Mouse (Mus musculus) CH12.LX (cell line): ENCODE data around the gene Dirc2. TPM values are rescaled to one million over a fixed set of nuclear protein-coding genes. Genes with fewer than 3 reads are reported as not detected.

Experiments used
- DNase-seq: peaks from one replicate; pipeline ENCODE4 v3.0.0-alpha.2; 2013; ENCODE audit errors: extremely low read depth
- H3K27ac ChIP-seq: 2 replicates; pipeline ENCODE4 v1.5.1; 2012; ENCODE audit warnings: low read depth, mild to moderate bottlenecking, control low read depth, moderate library complexity; ENCODE audit not compliant: insufficient read depth
- H3K27me3 ChIP-seq: replicated peaks from 2 replicates; pipeline ENCODE3; 2012; ENCODE audit warnings: inconsistent platforms
- H3K36me3 ChIP-seq, 2 experiments: replicated peaks in 1 of 2; 2 replicates each; pipeline versions ENCODE3 to v1.6.1; 2012; ENCODE audit warnings: inconsistent platforms in 1 of 2, low read length in 1 of 2, mild to moderate bottlenecking in 1 of 2, mixed read lengths in 1 of 2, moderate library complexity in 1 of 2; ENCODE audit not compliant: control insufficient read depth in 1 of 2, insufficient read depth in 1 of 2
- H3K4me1 ChIP-seq, 2 experiments: 2 replicates each; pipeline ENCODE4 v1.6.1; 2012; ENCODE audit warnings: inconsistent platforms in 1 of 2, moderate library complexity in 1 of 2; ENCODE audit not compliant: insufficient read depth in 2 of 2, control insufficient read depth in 1 of 2
- H3K4me2 ChIP-seq: 2 replicates; pipeline ENCODE4 v1.6.1; 2012; ENCODE audit warnings: low read depth, mild to moderate bottlenecking, control low read depth; ENCODE audit not compliant: poor library complexity, insufficient read depth, severe bottlenecking
- H3K4me3 ChIP-seq, 3 experiments: fragments of 150-350 bp in 1 of 3; sonication (generic) in 1 of 3; replicated peaks in 1 of 3; 2 replicates each; pipeline versions ENCODE3 to v1.5.1; 2011 to 2012; ENCODE audit warnings: low read depth in 2 of 3, low read length in 2 of 3, mild to moderate bottlenecking in 2 of 3, moderate library complexity in 2 of 3, control low read depth in 1 of 3, improper control_type of control experiment in 1 of 3, inconsistent platforms in 1 of 3, mixed read lengths in 1 of 3; ENCODE audit not compliant: poor library complexity in 1 of 3
- H3K79me2 ChIP-seq: replicated peaks from 2 replicates; pipeline ENCODE4 v1.6.1; 2012; ENCODE audit warnings: mild to moderate bottlenecking, moderate library complexity; ENCODE audit not compliant: control insufficient read depth, poor library complexity, insufficient read depth, severe bottlenecking; ENCODE audit errors: extremely low read depth
- H3K9ac ChIP-seq: 2 replicates; pipeline ENCODE4 v1.6.1; 2012; ENCODE audit warnings: low read depth, mild to moderate bottlenecking, control low read depth, moderate library complexity; ENCODE audit not compliant: insufficient read depth
- H3K9me3 ChIP-seq: replicated peaks from 2 replicates; pipeline ENCODE3; 2012; ENCODE audit warnings: low read length, inconsistent platforms, mixed read lengths
- BHLHE40 ChIP-seq: IDR thresholded peaks from 2 replicates; pipeline ENCODE4 v1.6.1; 2011; ENCODE audit warnings: mild to moderate bottlenecking, low read depth, low read length, improper control_type of control experiment
- E2F4 ChIP-seq: IDR thresholded peaks from 2 replicates; pipeline ENCODE4 v1.6.1; 2011; ENCODE audit warnings: low read depth, low read length, improper control_type of control experiment; ENCODE audit not compliant: insufficient replicate concordance
- ELF1 ChIP-seq: IDR thresholded peaks from 2 replicates; pipeline ENCODE4 v1.6.1; 2014; ENCODE audit warnings: low read depth, mild to moderate bottlenecking, inconsistent platforms, low read length, improper control_type of control experiment
- ETS1 ChIP-seq: conservative IDR thresholded peaks from 2 replicates; pipeline ENCODE4 v1.6.1; 2012; ENCODE audit warnings: low read depth, mild to moderate bottlenecking, inconsistent platforms, low read length, improper control_type of control experiment, moderate library complexity
- HCFC1 ChIP-seq: IDR thresholded peaks from 2 replicates; pipeline ENCODE4 v1.6.1; 2012; ENCODE audit warnings: low read depth, mild to moderate bottlenecking, inconsistent platforms, low read length, improper control_type of control experiment
- IRF4 ChIP-seq: IDR thresholded peaks from 2 replicates; pipeline ENCODE4 v1.6.1; 2014; ENCODE audit warnings: low read depth, mild to moderate bottlenecking, inconsistent platforms, low read length, improper control_type of control experiment
- JUN ChIP-seq: IDR thresholded peaks from 2 replicates; pipeline ENCODE4 v1.6.1; 2011; ENCODE audit warnings: low read depth, mild to moderate bottlenecking, low read length, improper control_type of control experiment, moderate library complexity; ENCODE audit not compliant: insufficient read depth
- KAT2A ChIP-seq: IDR thresholded peaks from 2 replicates; pipeline ENCODE4 v1.6.1; 2012; ENCODE audit warnings: low read length, improper control_type of control experiment, inconsistent platforms; ENCODE audit not compliant: insufficient replicate concordance
- MAFK ChIP-seq: IDR thresholded peaks from 2 replicates; pipeline ENCODE4 v1.6.1; 2011; ENCODE audit warnings: low read length, improper control_type of control experiment; ENCODE audit not compliant: insufficient replicate concordance
- MAZ ChIP-seq: IDR thresholded peaks from 2 replicates; pipeline ENCODE4 v1.6.1; 2012; ENCODE audit warnings: low read depth, mild to moderate bottlenecking, inconsistent platforms, low read length, improper control_type of control experiment, moderate library complexity
- MEF2A ChIP-seq: IDR thresholded peaks from 2 replicates; pipeline ENCODE4 v1.6.1; 2014; ENCODE audit warnings: low read depth, mild to moderate bottlenecking, inconsistent platforms, low read length, improper control_type of control experiment, borderline replicate concordance
- MXI1 ChIP-seq: IDR thresholded peaks from 2 replicates; pipeline ENCODE4 v1.6.1; 2011; ENCODE audit warnings: mild to moderate bottlenecking, low read depth, low read length, improper control_type of control experiment
- MYC ChIP-seq: IDR thresholded peaks from 2 replicates; pipeline ENCODE4 v1.6.1; 2011; ENCODE audit warnings: low read depth, mild to moderate bottlenecking, improper control_type of control experiment, low read length
- NELFE ChIP-seq: IDR thresholded peaks from 2 replicates; pipeline ENCODE4 v1.6.1; 2011; ENCODE audit warnings: low read depth, low read length, improper control_type of control experiment
- PAX5 ChIP-seq: IDR thresholded peaks from 2 replicates; pipeline ENCODE4 v1.6.1; 2012; ENCODE audit warnings: low read length, inconsistent platforms, mixed read lengths
- POLR2A ChIP-seq: IDR thresholded peaks from 2 replicates; pipeline ENCODE4 v1.6.1; 2011; ENCODE audit warnings: low read depth, mild to moderate bottlenecking, improper control_type of control experiment, low read length
- POLR2AphosphoS2 ChIP-seq: IDR thresholded peaks from 2 replicates; pipeline ENCODE4 v1.6.1; 2011; ENCODE audit warnings: low read depth, low read length, improper control_type of control experiment
- SIN3A ChIP-seq: IDR thresholded peaks from 2 replicates; pipeline ENCODE4 v1.6.1; 2012; ENCODE audit warnings: low read length, improper control_type of control experiment, inconsistent platforms
- TBP ChIP-seq: conservative IDR thresholded peaks from 2 replicates; pipeline ENCODE4 v1.6.1; 2011; ENCODE audit warnings: low read depth, low read length, improper control_type of control experiment
- TCF12 ChIP-seq: IDR thresholded peaks from 2 replicates; pipeline ENCODE4 v1.6.1; 2014; ENCODE audit warnings: low read depth, mild to moderate bottlenecking, inconsistent platforms, low read length, improper control_type of control experiment
- USF1 ChIP-seq: IDR thresholded peaks from 2 replicates; pipeline ENCODE4 v1.6.1; 2014; ENCODE audit warnings: low read depth, mild to moderate bottlenecking, inconsistent platforms, low read length, improper control_type of control experiment
- USF2 ChIP-seq: conservative IDR thresholded peaks from 2 replicates; pipeline ENCODE4 v1.6.1; 2011; ENCODE audit warnings: low read depth, low read length, improper control_type of control experiment
- ZC3H11A ChIP-seq: IDR thresholded peaks from 2 replicates; pipeline ENCODE4 v1.6.1; 2012; ENCODE audit warnings: low read depth, mild to moderate bottlenecking, inconsistent platforms, low read length, improper control_type of control experiment
- ZKSCAN1 ChIP-seq: IDR thresholded peaks from 2 replicates; pipeline ENCODE4 v1.6.1; 2012; ENCODE audit warnings: low read depth, inconsistent platforms, low read length, improper control_type of control experiment, borderline replicate concordance
- ZNF384 ChIP-seq: IDR thresholded peaks from 2 replicates; pipeline ENCODE4 v1.6.1; 2012; ENCODE audit warnings: low read depth, low read length, improper control_type of control experiment, inconsistent platforms
- dilution Hi-C: fragments of 300-500 bp; cut with MboI; formaldehyde crosslinking; loops from 2 replicates; pipeline ENCODE4 v1.14.3; 2020; ENCODE audit warnings: low sequenced_read_pairs; ENCODE audit not compliant: extremely low pct_unique_long_range_greater_than_20kb, extremely low pct_ligation_motif_present
- in situ Hi-C: fragments of 300-500 bp; cut with MboI; formaldehyde crosslinking; loops from 3 replicates; pipeline ENCODE4 v1.14.3; 2019; ENCODE audit warnings: low sequenced_read_pairs, low pct_ligation_motif_present, low pct_unique_long_range_greater_than_20kb, mixed read lengths
- polyA plus RNA-seq: library from polyadenylated mRNA; unstranded; fragments of >175 nt; gene quantifications from 2 replicates; pipeline ENCODE4 v1.2.1, GENCODE M21; 2012; ENCODE audit warnings: low read depth; ENCODE audit not compliant: insufficient read length
- total RNA-seq, 2 experiments: library from RNA; depleted of rRNA; stranded (reverse); fragments of 300-350 nt in 1 of 2; fragments of >200 nt in 1 of 2; gene quantifications; 2 replicates each; pipeline ENCODE4 v1.2.3; 2012 to 2014

The Dirc2 gene
- total and polyA plus RNA-seq, 3 experiments = 5.7 to 6.9 (median 6.8) TPM

DNA sequence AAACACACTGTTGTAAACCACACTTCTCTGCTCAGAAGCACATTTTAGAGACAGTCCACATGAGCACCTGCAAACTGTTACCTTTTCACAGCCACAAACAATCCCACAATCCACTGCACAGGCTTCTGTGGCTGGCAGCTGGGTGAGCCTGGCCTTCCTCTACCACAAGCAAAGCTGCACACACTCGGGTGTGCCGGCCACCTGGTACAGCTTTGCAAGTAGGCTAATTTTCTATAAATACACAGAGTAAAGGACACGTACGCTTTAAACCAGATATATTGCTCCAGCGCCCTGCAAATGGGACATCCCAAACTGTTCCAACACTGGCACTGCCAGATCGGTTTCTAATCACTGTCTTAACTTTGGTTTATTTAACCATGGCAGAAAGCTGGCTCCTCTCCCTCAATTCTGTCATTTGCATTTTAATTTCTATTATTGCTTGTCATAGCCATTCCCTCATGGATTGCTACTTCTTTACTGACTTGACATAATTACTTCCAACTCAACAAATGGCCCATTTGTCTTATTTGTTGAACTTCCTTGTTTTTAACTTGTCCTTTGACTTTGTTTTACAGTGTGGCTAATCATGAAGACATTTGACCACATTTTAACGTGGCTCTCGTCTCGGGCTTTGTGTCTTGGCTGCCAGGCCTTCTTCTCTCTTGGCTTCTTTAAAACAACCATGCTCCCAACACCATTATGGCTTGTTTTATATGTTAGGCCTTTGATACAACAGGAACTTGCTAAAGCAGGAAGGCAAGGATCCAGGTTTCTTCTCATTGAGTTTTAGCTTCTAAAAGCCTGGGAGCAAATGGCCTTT, 21.5 kb downstream of the Dirc2 start (continued):
- TF ChIP-seq ZC3H11A (no peak), JUN (no peak), SIN3A (peak; percentile 81), TBP (peak; percentile 21; the same call in 1 of the 2 replicates), POLR2A (peak; percentile 43; the same call in 1 of the 2 replicates), USF1 (no peak), MEF2A (peak; percentile 93), ZNF384 (no peak), E2F4 (no peak), PAX5 (no peak), MYC (peak; percentile 74), ELF1 (no peak), MXI1 (peak; percentile 64; the same call in 1 of the 2 replicates), MAFK (peak; percentile 54; the same call in 1 of the 2 replicates), KAT2A (no peak), HCFC1 (no peak; the same call in 1 of the 2 replicates), POLR2AphosphoS2 (no peak), TCF12 (peak; percentile 96), ZKSCAN1 (no peak), MAZ (no peak), NELFE (peak; percentile 49; the same call in 1 of the 2 replicates), USF2 (no peak; the same call in 1 of the 2 replicates), IRF4 (peak; percentile 47; the same call in 1 of the 2 replicates)

- no peak for DNase-seq
- Histone ChIP-seq H3K4me2 (no peak overlapping the region), H3K79me2 (no peaks in the 10 kb centered on the region), H3K27me3 (no peaks in the 10 kb centered on the region), H3K27ac (no peak overlapping the region), H3K36me3 (peaks cover 0 to 10% of the 10 kb centered on the region in 2 experiments), H3K9me3 (no peaks in the 10 kb centered on the region), H3K9ac (no peak overlapping the region), H3K4me3 (no peak overlapping the region), H3K4me1 (peaks cover 19 to 90% of the 10 kb centered on the region in 2 experiments)
- dilution Hi-C loops = no loop called here
- in situ Hi-C loops = loop anchor here (10.0 kb wide), 1 partner anchor 192 kb away; the partner anchor contains the start of genes Dtx3l and Parp9
- TF ChIP-seq ETS1 = no peak
- TF ChIP-seq BHLHE40 = peak; percentile 28; the same call in 1 of the 2 replicates
- TF ChIP-seq, all 38 proteins: peak for 1
Observed at GRCm38 (mm10) chr16:35742251-35742937, 26.8 kb downstream of the Dirc2 start.
